Mouse (Mus musculus) liver, embryonic 14.5 days (tissue): ENCODE measurements around the gene Pafah1b3. TPM values are rescaled to one million over a fixed set of nuclear protein-coding genes. Genes with fewer than 3 reads are reported as not detected.

Experiments
- ATAC-seq: fragments of 200-750 bp; cut with Nextera tagmentation; 2 replicates; pipeline ENCODE4 v1.8.0; 2017; ENCODE audit warnings: moderate number of reproducible peaks, mild to moderate bottlenecking, moderate library complexity; ENCODE audit not compliant: insufficient read depth
- DNase-seq, 3 experiments: peaks; one replicate each; pipeline ENCODE4 v3.0.0-alpha.2; 2012 to 2013; ENCODE audit warnings: low read depth in 3 of 3, low spot score in 3 of 3
- H3K27ac ChIP-seq: fragments of 300-500 bp; sonication (generic); 2 replicates; pipeline ENCODE4 v1.5.1; 2014; ENCODE audit warnings: moderate library complexity, mild to moderate bottlenecking, control low read depth, inconsistent platforms
- H3K27me3 ChIP-seq: fragments of 300-500 bp; sonication (generic); 2 replicates; pipeline ENCODE4 v1.6.1; 2014; ENCODE audit warnings: mild to moderate bottlenecking, low read length, moderate library complexity; ENCODE audit not compliant: control insufficient read depth, insufficient read depth
- H3K36me3 ChIP-seq: fragments of 300-500 bp; sonication (generic); replicated peaks from 2 replicates; pipeline ENCODE4 v1.6.1; 2014; ENCODE audit warnings: low read depth; ENCODE audit not compliant: control insufficient read depth, insufficient read depth
- H3K4me1 ChIP-seq, 2 experiments: fragments of 200-500 bp in 1 of 2; fragments of 300-500 bp in 1 of 2; sonication (generic) in 1 of 2; replicated peaks; 2 replicates each; pipeline ENCODE4 v1.6.1; 2012 to 2014; ENCODE audit warnings: antibody characterized with exemption in 1 of 2, inconsistent platforms in 1 of 2, low read length in 1 of 2; ENCODE audit not compliant: control insufficient read depth in 2 of 2, insufficient read depth in 2 of 2
- H3K4me2 ChIP-seq: fragments of 300-500 bp; sonication (generic); 2 replicates; pipeline ENCODE4 v1.6.1; 2014; ENCODE audit warnings: low read depth, mild to moderate bottlenecking, control low read depth, moderate library complexity
- H3K4me3 ChIP-seq, 2 experiments: fragments of 200-500 bp in 1 of 2; fragments of 300-500 bp in 1 of 2; sonication (generic) in 1 of 2; 2 replicates each; pipeline ENCODE4 v1.5.1; 2012 to 2014; ENCODE audit warnings: low read depth in 2 of 2, low read length in 2 of 2, mild to moderate bottlenecking in 2 of 2, control low read depth in 1 of 2, inconsistent platforms in 1 of 2, moderate library complexity in 1 of 2; ENCODE audit not compliant: insufficient read depth in 1 of 2
- H3K9ac ChIP-seq: fragments of 300-500 bp; sonication (generic); replicated peaks from 2 replicates; pipeline ENCODE4 v1.6.1; 2014; ENCODE audit warnings: mild to moderate bottlenecking, control low read depth, moderate library complexity
- H3K9me3 ChIP-seq: fragments of 300-500 bp; sonication (generic); 2 replicates; pipeline ENCODE4 v1.6.1; 2016; ENCODE audit warnings: low read length, mixed read lengths; ENCODE audit not compliant: control insufficient read depth
- CTCF ChIP-seq: IDR thresholded peaks from 2 replicates; pipeline ENCODE4 v1.5.1; 2016; ENCODE audit warnings: antibody characterized with exemption, low read depth, control low read depth
- EP300 ChIP-seq: IDR thresholded peaks from 2 replicates; pipeline ENCODE4 v1.6.1; 2016; ENCODE audit warnings: antibody characterized with exemption, low read depth
- WGBS: fragments of 180-500 bp; shearing (Covaris S2); extraction: QIAGEN DNeasy Blood & Tissue Kit; methylation state at CpG from one replicate; pipeline ENCODE4 v1.1.7; 2014; ENCODE audit not compliant: insufficient replicate concordance; 5-methylcytosine and 5-hydroxymethylcytosine counted together
- polyA plus RNA-seq, 2 experiments: library from polyadenylated mRNA; depleted of rRNA in 1 of 2; stranded (reverse) in 1 of 2; unstranded in 1 of 2; fragments of >200 nt; fragmentation: Nextera tagmentation in 1 of 2; extraction: Ambion mirVana in 1 of 2; gene quantifications; 2 replicates each; pipeline versions ENCODE4 v1.2.1 to v1.2.3; 2012 to 2014

Gene Pafah1b3
- polyA plus RNA-seq (2012; rRNA removed) (26.2 and 29.4 TPM in 2 replicates), polyA plus RNA-seq (2014; fragmentation: Nextera tagmentation; extraction: Ambion mirVana) (24.3 and 29.8 TPM in 2 replicates)

- H3K4me1 ChIP-seq: peaks cover 4 to 5% of the 10 kb centered on the region in 2 experiments
These were observed at the start of gene Pafah1b3 for GRCm38 (mm10) chr7:25297454-25298325. Gene Pafah1b3, minus strand, starts transcription at chr7:25297986.

GRCm38 (mm10) chr7:25341000-25341784 lies 43.4 kb upstream of the Pafah1b3 start:
- Histone ChIP-seq H3K4me2 (no peak overlapping the region), H3K4me1 (no peaks in the 10 kb centered on the region), H3K4me3 (no peak overlapping the region), H3K9me3 (no peaks in the 10 kb centered on the region), H3K9ac (no peak overlapping the region), H3K27me3 (no peaks in the 10 kb centered on the region), H3K27ac (no peak overlapping the region), H3K36me3 (no peaks in the 10 kb centered on the region)
- DNase-seq: no peak
- TF ChIP-seq CTCF: no peak
- no peak for TF ChIP-seq EP300
- ATAC-seq: no peak
- 68% methylated on average over 20 of the region's 20 CpGs for WGBS

More at GRCm38 (mm10) chr7:25297454-25298325, at the start of gene Pafah1b3:
- Histone ChIP-seq H3K4me2 (peak within 1 kb of the TSS; percentile 98), H3K27me3 (no peaks in the 10 kb centered on the region), H3K9me3 (no peaks in the 10 kb centered on the region), H3K36me3 (peaks cover 6% of the 10 kb centered on the region), H3K4me3 (peak within 1 kb of the TSS; percentile 68 to 76), H3K9ac (peak within 1 kb of the TSS; percentile 69), H3K27ac (0 out of 2 replicates have a peak within 1 kb of the TSS, but pooled peaks have one; percentile 32)
- ATAC-seq (peak; percentile 80), DNase-seq (peak in 1 of 3 experiments; percentile 61)
- TF ChIP-seq EP300 (no peak), CTCF (peak; percentile 33)
- under 1% methylated on average over 52 of the region's 52 CpGs for WGBS

GRCm38 (mm10) chr7:25339329-25339728 lies 41.5 kb upstream of the Pafah1b3 start:
- no peaks in the 10 kb centered on the region for H3K9me3 ChIP-seq
- ATAC-seq: no peak
- no peaks in the 10 kb centered on the region for H3K27me3 ChIP-seq
- TF ChIP-seq EP300: no peak
- no peak for TF ChIP-seq CTCF
- H3K9ac ChIP-seq: no peak overlapping the region
- H3K4me1 ChIP-seq: no peaks in the 10 kb centered on the region
- H3K4me3 ChIP-seq: no peak overlapping the region
- 71% methylated on average over 9 of the region's 9 CpGs for WGBS
- H3K27ac ChIP-seq: no peak overlapping the region
- DNase-seq: no peak
- no peak overlapping the region for H3K4me2 ChIP-seq
- H3K36me3 ChIP-seq: no peaks in the 10 kb centered on the region

GRCm38 (mm10) chr7:25334472-25334871 lies 36.7 kb upstream of the Pafah1b3 start:
- Histone ChIP-seq H3K4me2 (no peak overlapping the region), H3K9me3 (no peaks in the 10 kb centered on the region), H3K27ac (no peak overlapping the region), H3K4me3 (no peak overlapping the region), H3K36me3 (no peaks in the 10 kb centered on the region), H3K4me1 (no peaks in the 10 kb centered on the region), H3K9ac (no peak overlapping the region), H3K27me3 (no peaks in the 10 kb centered on the region)
- 0 out of 2 replicates have a peak, but pooled peaks have one; percentile 0 for TF ChIP-seq CTCF
- TF ChIP-seq EP300: no peak
- ATAC-seq (no peak), DNase-seq (no peak)
- WGBS: 69% methylated on average over 12 of the region's 12 CpGs
